Mouse (Mus musculus): ENCODE measurements around the gene Syngap1. TPM values are rescaled to one million over a fixed set of nuclear protein-coding genes. Genes with fewer than 3 reads are reported as not detected.

Syngap1 gene
- total RNA-seq, 2 experiments from 2014 or later = 452 to 471 TPM

DNA sequence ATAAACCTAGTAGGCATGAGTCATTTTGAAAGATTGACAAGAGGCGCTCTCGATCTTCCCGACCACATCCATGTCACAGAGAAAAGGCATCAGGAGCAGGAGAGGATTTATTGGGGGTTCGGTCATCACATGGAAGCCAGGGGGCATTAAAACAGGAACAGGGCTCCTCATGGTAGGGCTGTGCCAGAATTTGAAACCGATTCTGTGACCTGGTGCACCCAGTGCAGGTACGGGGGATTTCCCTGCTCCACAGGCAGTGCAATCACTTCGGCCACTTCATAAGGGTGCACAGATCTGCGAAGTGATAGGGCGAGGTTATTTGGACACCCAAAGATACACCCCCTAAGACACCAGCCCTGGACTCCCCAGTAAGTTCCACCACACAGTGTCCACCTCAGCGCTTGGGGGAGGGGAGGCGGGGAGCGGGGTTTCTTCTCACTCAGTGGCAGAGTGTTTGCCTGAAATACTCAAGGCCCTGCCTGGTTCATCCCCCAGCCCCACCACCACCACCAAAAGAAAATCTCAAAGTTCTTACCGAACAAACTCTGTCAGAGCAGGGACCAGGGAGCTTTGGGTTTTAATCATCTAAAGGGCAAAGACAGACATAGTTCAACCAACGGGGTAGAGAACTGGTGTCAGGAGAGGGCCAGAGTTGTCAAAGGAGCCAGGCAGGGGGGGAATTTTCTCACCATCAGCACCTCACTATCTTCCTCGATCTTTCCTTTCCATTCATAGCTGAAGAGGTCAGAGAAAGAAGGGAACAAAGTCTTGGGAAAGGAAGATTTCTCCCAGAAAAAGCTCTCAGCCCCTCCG lies 3.0 kb upstream of the Syngap1 start:
- TF ChIP-seq CTCF (IDR thresholded peaks at IDR 0.05) = no peak
- H3K27ac ChIP-seq = peak overlapping the region; percentile 85
- intact Hi-C loops (cut with DNase I) = no loop called here
- DNase-seq (ENCODE audit: extremely low spot score in 1 of 2, low spot score in 2 of 2) = no peak
- peak overlapping the region; percentile 88 for H3K4me3 ChIP-seq

DNA sequence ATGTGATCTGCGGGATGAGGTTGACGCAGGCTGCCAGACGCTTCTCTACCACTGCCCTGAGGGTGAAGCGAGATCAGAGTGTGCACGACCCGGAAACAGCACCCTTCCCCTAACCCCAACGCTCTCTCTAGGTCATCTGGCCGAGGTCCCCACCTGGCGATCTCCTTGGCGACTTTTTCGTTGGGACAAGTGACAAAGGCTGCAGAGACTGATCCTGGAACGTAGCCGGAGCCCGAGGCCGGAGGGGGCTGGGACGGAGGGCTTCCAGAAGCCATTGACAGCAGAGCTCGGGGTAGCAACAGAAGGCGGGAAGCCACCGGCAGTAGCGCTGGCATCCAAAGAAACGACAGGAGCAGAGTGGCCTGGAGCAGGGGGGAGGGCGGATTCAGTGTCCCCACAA lies 2.3 kb upstream of the Syngap1 start:
- intact Hi-C loops (cut with DNase I) = no loop called here
- DNase-seq (ENCODE audit: extremely low spot score in 1 of 2, low spot score in 2 of 2) = no peak
- Histone ChIP-seq H3K4me3 (peak overlapping the region; percentile 88), H3K27ac (peak overlapping the region; percentile 85)
- TF ChIP-seq CTCF (IDR thresholded peaks at IDR 0.05) = no peak

- intact Hi-C loops (cut with DNase I) = no loop called here
- Histone ChIP-seq H3K4me3 (peak within 1 kb of the TSS; percentile 88), H3K27ac (peak within 1 kb of the TSS; percentile 96)
- DNase-seq (ENCODE audit: extremely low spot score in 1 of 2, low spot score in 2 of 2) = peak; percentile 99 to 100
- TF ChIP-seq CTCF (IDR thresholded peaks at IDR 0.05) = no peak
Observed at GRCm38 (mm10) chr17:26939178-26939972, 1.7 kb upstream of the Syngap1 start, which contains the start of gene Cuta. Gene Cuta (minus strand): TSS chr17:26939569.

GRCm38 (mm10) chr17:26939973-26940300 lies 1.1 kb upstream of the Syngap1 start:
- intact Hi-C loops (cut with DNase I) = no loop called here
- Histone ChIP-seq H3K27ac (peak overlapping the region; percentile 96), H3K4me3 (peak overlapping the region; percentile 53)
- TF ChIP-seq CTCF (IDR thresholded peaks at IDR 0.05) = no peak
- no peak for DNase-seq (ENCODE audit: extremely low spot score in 1 of 2, low spot score in 2 of 2)

DNA sequence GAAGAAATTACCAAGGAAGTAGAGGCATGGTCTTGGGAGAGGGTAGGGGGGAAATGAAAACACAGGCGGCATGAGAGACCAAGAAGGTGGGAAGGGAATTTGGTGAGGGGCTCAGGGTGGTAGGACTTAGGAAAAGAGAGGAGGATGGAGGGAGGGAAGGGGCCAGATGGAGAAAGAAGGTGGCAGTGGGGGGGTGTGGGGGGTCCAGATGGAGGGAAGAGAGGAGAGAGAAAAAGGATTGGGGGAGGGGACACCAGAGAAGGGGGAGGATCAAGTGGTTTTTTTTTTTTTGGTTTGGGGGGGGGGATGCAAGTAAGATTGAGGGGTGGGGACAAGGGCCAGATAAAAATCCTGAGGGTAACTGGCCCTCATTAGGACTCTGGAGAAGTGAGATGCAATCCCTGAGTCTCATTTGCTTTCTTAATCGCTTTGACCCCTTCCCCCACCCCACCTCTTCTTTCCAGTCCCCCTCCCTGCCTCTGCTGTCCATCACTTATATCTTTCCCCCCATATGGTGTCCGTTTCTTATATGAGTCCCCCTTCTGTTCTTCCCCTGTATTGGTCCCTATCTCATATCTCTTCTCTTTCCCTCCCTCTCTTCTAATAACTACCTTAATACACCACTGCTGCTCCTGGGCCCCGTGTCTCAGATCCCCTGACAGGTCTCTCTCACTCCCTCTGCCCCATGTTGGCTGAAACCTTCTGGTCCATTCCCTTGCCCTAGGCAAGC lies 953 bp downstream of the Syngap1 start:
- H3K4me3 ChIP-seq = peak overlapping the region; percentile 62
- no peak for TF ChIP-seq CTCF (IDR thresholded peaks at IDR 0.05)
- intact Hi-C loops (cut with DNase I) = no loop called here
- DNase-seq (ENCODE audit: extremely low spot score in 1 of 2, low spot score in 2 of 2) = no peak
- H3K27ac ChIP-seq = peak overlapping the region; percentile 96

GRCm38 (mm10) chr17:26945824-26946495 lies 4.9 kb downstream of the Syngap1 start:
- no peak for TF ChIP-seq CTCF (IDR thresholded peaks at IDR 0.05)
- intact Hi-C loops (cut with DNase I) = loop anchor here (5.0 kb wide), 1 partner anchor 66 kb away; no protein-coding TSS in a partner anchor
- H3K27ac ChIP-seq = peak overlapping the region; percentile 97
- H3K4me3 ChIP-seq = peak overlapping the region; percentile 75
- no peak for DNase-seq (ENCODE audit: extremely low spot score in 1 of 2, low spot score in 2 of 2)

DNA sequence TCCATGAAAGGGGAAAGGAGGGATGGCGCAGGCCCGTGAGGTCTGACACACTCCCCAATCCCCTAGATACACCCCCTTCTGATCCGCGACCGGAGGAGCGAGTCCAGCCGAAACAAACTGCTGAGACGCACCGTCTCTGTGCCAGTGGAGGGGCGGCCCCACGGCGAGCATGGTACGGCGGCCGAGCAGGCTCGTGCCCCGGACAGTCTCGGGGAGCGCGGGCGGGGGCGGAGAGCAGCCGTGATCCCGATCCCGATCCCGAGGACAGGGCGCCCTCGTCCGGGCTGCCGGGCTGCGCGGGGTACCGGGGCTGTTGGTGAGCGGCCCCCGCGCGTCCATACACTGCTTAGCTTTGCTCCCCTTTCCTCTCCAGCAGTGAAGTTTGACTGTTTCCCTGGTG lies 5.5 kb downstream of the Syngap1 start:
- intact Hi-C loops (cut with DNase I) = loop anchor here (5.0 kb wide), 1 partner anchor 66 kb away; no protein-coding TSS in a partner anchor
- H3K4me3 ChIP-seq = peak overlapping the region; percentile 75
- H3K27ac ChIP-seq = peak overlapping the region; percentile 97
- peak; percentile 79 to 81 for DNase-seq (ENCODE audit: extremely low spot score in 1 of 2, low spot score in 2 of 2)
- TF ChIP-seq CTCF (IDR thresholded peaks at IDR 0.05) = peak; percentile 40

- intact Hi-C loops (cut with DNase I) = loop anchor here (5.0 kb wide), 1 partner anchor 65 kb away; no protein-coding TSS in a partner anchor
- Histone ChIP-seq H3K4me3 (peak overlapping the region; percentile 75), H3K27ac (peak overlapping the region; percentile 97)
- no peak for TF ChIP-seq CTCF (IDR thresholded peaks at IDR 0.05)
- DNase-seq (ENCODE audit: extremely low spot score in 1 of 2, low spot score in 2 of 2) = no peak
Observed at GRCm38 (mm10) chr17:26947231-26948100, 6.4 kb downstream of the Syngap1 start.

DNA sequence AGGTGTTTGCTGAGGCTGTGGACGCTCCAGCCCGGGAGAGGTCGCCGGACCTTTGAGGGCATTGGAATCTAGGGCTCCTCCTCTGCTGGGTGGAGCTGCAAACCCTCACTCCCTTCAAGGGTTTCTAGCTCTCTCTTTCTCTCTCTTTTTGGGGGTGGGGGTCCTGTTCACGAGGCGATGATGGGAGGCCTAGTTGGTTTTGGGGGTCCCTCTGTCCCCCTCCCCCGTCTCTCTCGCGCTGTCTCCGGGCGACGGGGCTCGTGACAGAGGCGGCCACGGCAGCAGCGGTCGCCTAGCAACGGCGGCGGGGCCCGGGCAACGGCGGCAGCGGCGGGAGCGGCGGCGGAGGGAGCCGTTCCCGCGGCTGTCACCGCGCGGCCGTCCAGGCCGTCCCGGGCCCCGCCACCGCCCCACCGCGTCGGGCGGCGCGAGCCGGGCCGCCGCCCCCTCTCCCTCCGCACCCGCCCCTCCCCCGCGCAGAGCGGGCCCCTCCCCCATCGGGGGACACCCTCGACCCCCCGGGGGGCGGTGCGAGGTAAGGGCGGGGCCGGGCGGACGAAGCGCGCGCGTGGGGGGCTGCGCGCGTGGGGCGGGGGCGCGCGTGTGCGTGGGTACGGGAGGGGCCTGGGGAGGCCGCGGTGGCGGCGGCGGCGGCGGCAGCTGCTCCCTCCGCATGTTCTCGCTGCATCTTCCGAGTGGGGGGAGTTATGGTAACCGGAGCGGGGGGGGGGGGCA lies 7.4 kb downstream of the Syngap1 start:
- DNase-seq (ENCODE audit: extremely low spot score in 1 of 2, low spot score in 2 of 2) = peak; percentile 66 to 71
- intact Hi-C loops (cut with DNase I) = loop anchor here (5.0 kb wide), 1 partner anchor 64 kb away; no protein-coding TSS in a partner anchor
- TF ChIP-seq CTCF (IDR thresholded peaks at IDR 0.05) = no peak
- Histone ChIP-seq H3K27ac (peak overlapping the region; percentile 97), H3K4me3 (peak overlapping the region; percentile 75)

Data from left cerebral cortex, adult 2 months (tissue).